ENCODE assay signal across 15 mouse cellular contexts in the genomic region with DNA sequence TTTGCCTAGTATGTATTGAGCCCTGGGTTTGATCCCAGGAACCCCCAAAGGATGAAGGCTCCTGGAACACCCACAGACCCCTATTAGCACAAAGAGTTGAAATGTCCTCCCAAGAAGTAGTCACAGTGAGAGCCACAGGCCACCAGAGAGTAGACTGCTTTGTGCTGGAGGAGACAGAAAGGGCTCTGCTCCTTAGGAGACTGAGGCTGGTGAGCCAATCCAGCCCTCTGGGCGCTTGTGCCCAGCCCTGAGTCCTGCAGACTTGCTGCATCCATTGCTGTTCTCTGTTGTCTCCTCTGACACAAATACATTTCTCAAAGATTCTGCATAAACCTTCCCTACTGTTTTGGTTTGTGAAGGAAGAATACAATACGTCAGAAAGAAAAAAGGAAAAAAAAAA. TPM values are rescaled to one million over a fixed set of nuclear protein-coding genes. Genes with fewer than 3 reads are reported as not detected.
DNase-seq lines count a peak whose midpoint lies in the region; ATAC-seq lines count a peak whose summit lies in the region.
"Had no signal": no experiment of that assay in that cellular context is flagged by ENCODE, and none has a peak within 500 bp of the region (broad histone marks: within the 10 kb centered on the region; RNA-seq: fewer than 3 reads in every experiment).

No protein-coding gene starts in this region.

- H3K9me3 ChIP-seq in forebrain, embryonic 12.5 days = no peaks in the 10 kb centered on the region
- no peaks in the 10 kb centered on the region for H3K9me3 ChIP-seq in hindbrain, embryonic 14.5 days (ENCODE audit: control insufficient read depth, low read length)

- ATAC-seq in cerebellum, adult (ENCODE audit: insufficient number of reproducible peaks, low FRiP score, low TSS enrichment) = no peak
- no peak for ATAC-seq in forebrain, embryonic 12.5 days (ENCODE audit: low FRiP score)
- no peak for ATAC-seq in hindbrain, embryonic 14.5 days (ENCODE audit: low FRiP score)
- ATAC-seq: Patski had no signal

- H3K27me3 ChIP-seq in forebrain, embryonic 12.5 days = peaks cover 78% of the 10 kb centered on the region
- peaks cover 13% of the 10 kb centered on the region for H3K27me3 ChIP-seq in hindbrain, embryonic 14.5 days (ENCODE audit: control insufficient read depth, insufficient read depth, low read length)

- H3K36me3 ChIP-seq in forebrain, embryonic 12.5 days (replicated peaks) = peaks cover 43% of the 10 kb centered on the region
- peaks cover 15% of the 10 kb centered on the region for H3K36me3 ChIP-seq in hindbrain, embryonic 14.5 days (replicated peaks; ENCODE audit: control insufficient read depth, insufficient read depth)

- peak overlapping the region; percentile 71 for H3K4me3 ChIP-seq in forebrain, embryonic 12.5 days (replicated peaks)
- peak overlapping the region; percentile 68 for H3K4me3 ChIP-seq in hindbrain, embryonic 14.5 days (replicated peaks; ENCODE audit: low read length)
- H3K4me3 ChIP-seq: erythroblast, embryonic 14.5 days; gastrocnemius, adult 2 months had no signal

- peak overlapping the region; percentile 99 for H3K27ac ChIP-seq in forebrain, embryonic 12.5 days
- H3K27ac ChIP-seq in hindbrain, embryonic 14.5 days = peak overlapping the region; percentile 98
- H3K27ac ChIP-seq: gastrocnemius, adult 2 months; kidney, postnatal 0 days; liver, embryonic 14.5 days had no signal

- H3K9ac ChIP-seq in forebrain, embryonic 12.5 days = peak overlapping the region; percentile 99
- H3K9ac ChIP-seq in hindbrain, embryonic 14.5 days = peak overlapping the region; percentile 96
- H3K9ac ChIP-seq: liver, embryonic 14.5 days had no signal

- peak; percentile 11 to 16 for DNase-seq in cerebellum, postnatal 25 days
- peak; percentile 23 for DNase-seq in hindbrain, embryonic 14.5 days (ENCODE audit: low spot score)
- peak; percentile 17 for DNase-seq in neural tube, embryonic 10.5 days (ENCODE audit: extremely low spot score, low spot score)
- DNase-seq in embryo, embryonic 10 days (ENCODE audit: low spot score) = no peak
- DNase-seq in spleen, postnatal 14 days (ENCODE audit: low spot score in 2 of 2) = no peak
- no peak for DNase-seq in gastrocnemius, postnatal 10 days
- DNase-seq: gastrocnemius, adult 2 months had no signal

- H3K4me2 ChIP-seq in forebrain, embryonic 12.5 days = peak overlapping the region; percentile 88
- peak overlapping the region; percentile 94 for H3K4me2 ChIP-seq in hindbrain, embryonic 14.5 days (replicated peaks)
- H3K4me2 ChIP-seq: heart, embryonic 11.5 days had no signal

- peaks cover 80% of the 10 kb centered on the region for H3K4me1 ChIP-seq in forebrain, embryonic 12.5 days
- peaks cover 29% of the 10 kb centered on the region for H3K4me1 ChIP-seq in hindbrain, embryonic 14.5 days (replicated peaks; ENCODE audit: control insufficient read depth, insufficient read depth, low read length)

- 17% methylated on average over 2 of the region's 2 CpGs for WGBS in forebrain, embryonic 12.5 days
- 8% methylated on average over 2 of the region's 2 CpGs for WGBS in hindbrain, embryonic 14.5 days

RNA-seq across cellular contexts. Expression of a gene that starts 43.6 kb away (rescaled TPM):
- polyA plus RNA-seq in forebrain, embryonic 12.5 days (2016; fragmentation: Nextera tagmentation; extraction: Ambion mirVana) = 0.28 TPM in 1 of 2 replicates, not detected in the other
- 0.48 and 0.76 TPM in 2 replicates for polyA plus RNA-seq in hindbrain, embryonic 14.5 days (2014; fragmentation: Nextera tagmentation; extraction: Ambion mirVana)
- total RNA-seq in gastrocnemius, postnatal 10 days (2021) = not detected
- total RNA-seq: gastrocnemius, adult 2 months; layer of hippocampus, postnatal 14 days had no signal
- polyA plus RNA-seq: erythroblast, embryonic 14.5 days; Patski had no signal

Comparison
In these comparisons a context has a peak if more than half of its experiments do, and no peak if none do; other contexts are left out.
1. DNase-seq: peak in cerebellum, postnatal 25 days (2 of 2), hindbrain, embryonic 14.5 days (single experiment) and neural tube, embryonic 10.5 days (single experiment); none in embryo, embryonic 10 days (single experiment), spleen, postnatal 14 days (0 of 2) and gastrocnemius, postnatal 10 days (single experiment).